Mouse (Mus musculus) heart, postnatal 0 days (tissue): Measurements from ENCODE around the gene Ranbp6. TPM values are rescaled to one million over a fixed set of nuclear protein-coding genes. Genes with fewer than 3 reads are reported as not detected.

ENCODE experiments used
- ATAC-seq: fragments of 200-750 bp; cut with Nextera tagmentation; 2 replicates; pipeline ENCODE4 v1.8.0; 2017; ENCODE audit warnings: low read depth, moderate number of reproducible peaks, moderate library complexity; ENCODE audit not compliant: insufficient read depth
- DNase-seq: peaks from one replicate; pipeline ENCODE4 v3.0.0-alpha.2; 2016; ENCODE audit warnings: low spot score
- H3K27ac ChIP-seq: fragments of 300-500 bp; sonication (generic); 2 replicates; pipeline ENCODE4 v1.5.1; 2014; ENCODE audit warnings: low read depth, mild to moderate bottlenecking
- H3K27me3 ChIP-seq: fragments of 300-500 bp; sonication (generic); 2 replicates; pipeline ENCODE4 v1.6.1; 2014; ENCODE audit warnings: low read length, mixed read lengths; ENCODE audit not compliant: control insufficient read depth, insufficient read depth
- H3K36me3 ChIP-seq: fragments of 300-500 bp; sonication (generic); replicated peaks from 2 replicates; pipeline ENCODE4 v1.6.1; 2014; ENCODE audit warnings: low read length, mixed read lengths; ENCODE audit not compliant: control insufficient read depth, insufficient read depth
- H3K4me1 ChIP-seq: fragments of 300-500 bp; sonication (generic); 2 replicates; pipeline ENCODE4 v1.6.1; 2014; ENCODE audit warnings: antibody characterized with exemption; ENCODE audit not compliant: control insufficient read depth, insufficient read depth
- H3K4me2 ChIP-seq: fragments of 300-500 bp; sonication (generic); 2 replicates; pipeline ENCODE4 v1.6.1; 2014; ENCODE audit warnings: low read depth, mild to moderate bottlenecking, low read length, moderate library complexity
- H3K4me3 ChIP-seq: fragments of 300-500 bp; sonication (generic); 2 replicates; pipeline ENCODE4 v1.5.1; 2014; ENCODE audit warnings: low read depth, low read length
- H3K9ac ChIP-seq: fragments of 300-500 bp; sonication (generic); replicated peaks from 2 replicates; pipeline ENCODE4 v1.6.1; 2014; ENCODE audit warnings: low read depth, low read length, mixed read lengths
- H3K9me3 ChIP-seq: fragments of 300-500 bp; sonication (generic); replicated peaks from 2 replicates; pipeline ENCODE4 v1.6.1; 2016; ENCODE audit warnings: low read length; ENCODE audit not compliant: control insufficient read depth
- CTCF ChIP-seq: IDR thresholded peaks from 2 replicates; pipeline ENCODE4 v1.5.1; 2016; ENCODE audit warnings: antibody characterized with exemption, control low read depth, low read depth
- EP300 ChIP-seq: IDR thresholded peaks from 2 replicates; pipeline ENCODE4 v1.6.1; 2016; ENCODE audit warnings: antibody characterized with exemption, low read depth
- WGBS: fragments of 180-500 bp; shearing (Covaris S2); extraction: QIAGEN DNeasy Blood & Tissue Kit; methylation state at CpG from one replicate; pipeline ENCODE4 v1.1.7; 2014; 5-methylcytosine and 5-hydroxymethylcytosine counted together
- polyA plus RNA-seq: library from polyadenylated mRNA; unstranded; fragments of >200 nt; fragmentation: Nextera tagmentation; extraction: Ambion mirVana; gene quantifications from 2 replicates; pipeline ENCODE4 v1.2.1, GENCODE M21; 2015
- total RNA-seq: library from RNA; depleted of rRNA; stranded (reverse); fragments of >200 nt; gene quantifications from 2 replicates; pipeline ENCODE4 v1.2.3, GENCODE M21; 2014; ENCODE audit warnings: low replicate concordance

The Ranbp6 gene
- total and polyA plus RNA-seq, 2 experiments from 2014 or later, result 10.8 to 13.4 TPM

DNA sequence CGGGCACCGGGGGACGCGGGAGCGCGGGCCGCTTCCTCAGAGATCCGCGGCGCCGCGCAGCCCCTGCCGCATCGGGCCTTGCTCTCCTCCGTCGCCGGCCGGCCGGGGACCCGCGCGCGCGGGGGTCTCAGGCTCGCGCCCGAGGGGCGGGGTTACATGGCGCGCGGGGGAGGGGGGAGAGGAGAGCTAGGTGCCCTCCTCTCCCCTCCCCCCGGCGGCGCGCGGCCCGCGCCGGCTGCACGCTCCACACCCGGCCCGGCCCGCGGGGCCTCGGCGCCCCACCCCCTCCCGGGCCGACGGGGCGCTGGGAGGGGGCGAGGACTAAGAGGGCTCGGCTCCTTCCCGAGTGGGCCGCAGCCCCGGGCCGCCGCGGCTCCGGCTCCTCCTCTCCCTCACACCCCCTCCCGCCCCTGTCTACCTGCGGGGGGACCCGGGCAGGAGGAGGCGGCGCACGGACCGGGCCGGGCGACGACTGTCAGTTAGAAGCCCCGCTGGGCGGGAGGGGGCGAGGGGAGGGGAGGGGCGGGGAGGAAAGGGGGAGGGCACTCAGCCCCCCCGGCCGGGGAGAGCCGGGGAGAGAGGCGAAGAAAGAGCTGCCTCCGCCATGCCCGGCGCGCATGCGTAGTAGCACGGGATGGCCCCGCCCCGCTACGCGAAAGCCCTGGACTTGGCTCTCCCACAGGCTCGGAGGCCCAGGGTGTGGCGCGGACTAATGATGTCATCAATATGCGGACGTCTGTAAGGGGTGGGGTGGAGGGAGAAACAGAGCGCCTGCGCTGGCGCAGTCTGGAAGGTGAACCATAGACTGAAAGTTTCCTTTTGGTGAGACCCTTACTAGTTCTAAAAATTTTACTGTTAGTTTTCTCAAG is 6.6 kb downstream of the Ranbp6 start, which contains the start of gene 9930021J03Rik:
Gene 9930021J03Rik, minus strand, starts transcription at position 73 of the 869 bp plus-strand sequence.
- TF ChIP-seq EP300 (no peak), CTCF (no peak)
- Histone ChIP-seq H3K4me1 (peaks cover 13% of the 10 kb centered on the region), H3K27ac (peak within 1 kb of the TSS; percentile 92), H3K4me3 (peak within 1 kb of the TSS; percentile 87), H3K4me2 (peak within 1 kb of the TSS; percentile 88), H3K27me3 (no peaks in the 10 kb centered on the region), H3K9me3 (no peaks in the 10 kb centered on the region), H3K36me3 (peaks cover 22% of the 10 kb centered on the region), H3K9ac (peak within 1 kb of the TSS; percentile 88)
- DNase-seq, result peak; percentile 98
- WGBS, result under 1% methylated on average over 49 of the region's 95 CpGs
- ATAC-seq, result peak; percentile 93

DNA sequence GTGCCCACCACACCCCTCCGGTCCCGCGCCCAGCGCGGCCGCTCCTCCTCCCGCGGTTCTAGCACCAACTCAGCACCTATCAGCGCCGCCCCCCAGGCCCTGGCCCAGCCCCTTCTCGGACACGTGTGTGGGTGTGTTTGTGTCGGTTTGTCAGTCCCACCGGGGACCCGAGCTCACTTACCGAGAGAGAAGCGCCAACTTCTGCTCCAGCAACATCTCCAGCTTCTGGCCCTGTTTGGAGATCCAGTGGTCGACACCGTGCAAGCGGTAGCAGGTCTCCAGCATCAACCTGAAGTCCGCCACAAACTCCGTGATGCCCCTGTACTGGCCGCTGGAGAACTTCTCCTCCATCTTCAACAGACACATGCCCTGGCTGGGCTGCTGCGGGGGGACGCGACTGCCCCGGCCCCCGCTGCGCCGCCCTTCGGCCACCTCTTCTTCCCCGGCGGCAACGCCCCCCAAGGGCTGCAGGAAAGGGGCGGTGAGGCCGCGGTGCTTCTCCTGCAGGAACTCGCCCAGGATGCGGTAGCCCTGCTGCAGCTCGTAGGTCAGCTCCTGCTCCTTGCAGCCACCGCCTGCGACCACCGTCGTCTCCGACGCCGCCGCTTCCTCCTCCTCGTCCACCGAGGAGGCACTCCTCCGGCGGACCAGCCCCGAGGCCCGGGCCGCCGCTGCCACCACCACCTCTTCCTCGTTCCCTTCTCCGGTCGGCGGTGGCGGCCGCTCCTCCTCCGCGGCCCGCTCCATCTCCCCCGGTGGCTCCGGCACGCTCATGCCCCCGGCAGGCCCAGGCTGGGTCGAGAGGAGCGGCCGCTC is 7.5 kb downstream of the Ranbp6 start:
- no peaks in the 10 kb centered on the region for H3K27me3 ChIP-seq
- peak; percentile 60 for DNase-seq
- TF ChIP-seq EP300 (no peak), CTCF (no peak)
- peak overlapping the region; percentile 87 for H3K4me3 ChIP-seq
- H3K4me2 ChIP-seq, result peak overlapping the region; percentile 88
- H3K27ac ChIP-seq, result peak overlapping the region; percentile 92
- ATAC-seq, result peak; percentile 55
- H3K36me3 ChIP-seq, result peaks cover 14% of the 10 kb centered on the region
- H3K9ac ChIP-seq, result peak overlapping the region; percentile 88
- no peaks in the 10 kb centered on the region for H3K9me3 ChIP-seq
- WGBS, result 1% methylated on average over 60 of the region's 72 CpGs
- peaks cover 13% of the 10 kb centered on the region for H3K4me1 ChIP-seq

DNA sequence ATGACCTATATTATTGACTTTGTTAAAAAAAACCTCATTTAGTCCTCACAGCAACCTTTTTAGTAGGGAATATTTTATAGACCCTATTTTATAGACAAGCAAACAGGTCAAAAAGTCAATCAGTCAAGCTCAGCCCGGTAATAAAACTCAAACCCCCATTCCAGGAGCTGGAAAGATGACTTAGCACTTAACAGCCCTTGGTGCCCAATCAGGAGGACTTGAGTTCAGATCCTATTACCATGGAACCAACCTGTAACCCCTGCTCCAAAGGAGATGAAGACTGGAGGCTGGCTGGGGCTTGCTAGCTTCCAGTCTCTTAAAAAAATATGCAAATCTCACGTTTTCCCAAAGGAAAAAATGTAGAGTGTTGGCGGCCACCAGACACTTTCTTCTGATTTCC is 8.8 kb downstream of the Ranbp6 start:
- Histone ChIP-seq H3K36me3 (peaks cover under 1% of the 10 kb centered on the region; the same call in 1 of the 2 replicates), H3K4me2 (peak overlapping the region; percentile 88), H3K9me3 (no peaks in the 10 kb centered on the region), H3K4me1 (peaks cover 13% of the 10 kb centered on the region), H3K27me3 (no peaks in the 10 kb centered on the region), H3K9ac (no peak overlapping the region), H3K27ac (no peak overlapping the region), H3K4me3 (peak overlapping the region; percentile 17; the same call in 1 of the 2 replicates)
- no peak for TF ChIP-seq EP300
- no peak for TF ChIP-seq CTCF
- ATAC-seq, result no peak
- no peak for DNase-seq
- 50% methylated on average over 3 of the region's 3 CpGs for WGBS

DNA sequence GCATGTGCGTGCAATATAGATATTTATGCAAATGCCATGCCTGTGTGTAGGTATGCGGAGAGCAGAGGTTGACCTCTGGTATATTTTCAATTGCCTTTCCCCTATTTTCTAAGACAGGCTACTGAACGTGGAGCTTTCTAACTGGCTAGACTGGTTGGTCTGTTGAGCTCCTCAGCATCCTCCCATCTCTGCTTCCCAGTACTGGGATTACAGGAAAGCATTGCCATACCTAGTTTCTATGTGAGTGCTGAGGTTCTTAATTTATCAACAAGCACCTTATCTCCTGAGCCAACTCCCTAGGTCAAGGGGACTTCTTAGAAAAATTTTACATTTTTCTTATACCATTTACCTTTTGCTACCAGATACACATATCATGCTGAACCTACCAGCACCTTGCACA is 15.4 kb downstream of the Ranbp6 start:
- H3K4me2 ChIP-seq, result no peak overlapping the region
- 0 out of 2 replicates have a peak, but pooled peaks cover 3% of the 10 kb centered on the region for H3K4me1 ChIP-seq
- H3K27me3 ChIP-seq, result no peaks in the 10 kb centered on the region
- WGBS, result 81% methylated on average over 3 of the region's 3 CpGs
- H3K4me3 ChIP-seq, result no peak overlapping the region
- no peak for TF ChIP-seq EP300
- TF ChIP-seq CTCF, result no peak
- H3K9me3 ChIP-seq, result no peaks in the 10 kb centered on the region
- no peak for DNase-seq
- no peak for ATAC-seq
- H3K27ac ChIP-seq, result no peak overlapping the region
- no peak overlapping the region for H3K9ac ChIP-seq
- H3K36me3 ChIP-seq, result no peaks in the 10 kb centered on the region

DNA sequence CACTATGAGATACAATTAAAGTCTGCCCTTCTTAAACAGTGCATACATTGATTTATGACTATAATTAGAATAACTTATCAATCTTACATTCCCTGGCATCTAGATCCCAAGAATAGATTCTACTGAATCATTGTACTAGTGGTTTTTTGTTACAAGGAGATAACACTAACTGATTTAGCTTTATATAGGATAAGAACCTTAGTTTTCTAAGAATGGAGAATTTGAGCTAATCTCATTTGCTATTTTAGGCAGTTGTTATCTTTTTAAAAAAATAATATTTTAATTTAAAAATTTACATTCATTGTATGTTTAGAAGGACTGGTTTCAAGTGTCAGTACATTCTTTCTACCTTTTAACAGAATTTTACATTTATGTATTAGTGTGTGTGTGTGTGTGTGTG is 24.8 kb downstream of the Ranbp6 start:
- no peak for DNase-seq

More for the DNA sequence above, 24.8 kb downstream of the Ranbp6 start:
- no peak overlapping the region for H3K27ac ChIP-seq
- no peak overlapping the region for H3K4me2 ChIP-seq
- H3K36me3 ChIP-seq, result peaks cover 8% of the 10 kb centered on the region; the same call in 1 of the 2 replicates
- H3K27me3 ChIP-seq, result no peaks in the 10 kb centered on the region
- TF ChIP-seq EP300 (no peak), CTCF (no peak)
- ATAC-seq, result no peak
- no peak overlapping the region for H3K9ac ChIP-seq
- H3K9me3 ChIP-seq, result no peaks in the 10 kb centered on the region
- H3K4me3 ChIP-seq, result no peak overlapping the region
- H3K4me1 ChIP-seq, result no peaks in the 10 kb centered on the region
